Mouse (Mus musculus): Measurements from ENCODE around the gene Setd5.

DNA sequence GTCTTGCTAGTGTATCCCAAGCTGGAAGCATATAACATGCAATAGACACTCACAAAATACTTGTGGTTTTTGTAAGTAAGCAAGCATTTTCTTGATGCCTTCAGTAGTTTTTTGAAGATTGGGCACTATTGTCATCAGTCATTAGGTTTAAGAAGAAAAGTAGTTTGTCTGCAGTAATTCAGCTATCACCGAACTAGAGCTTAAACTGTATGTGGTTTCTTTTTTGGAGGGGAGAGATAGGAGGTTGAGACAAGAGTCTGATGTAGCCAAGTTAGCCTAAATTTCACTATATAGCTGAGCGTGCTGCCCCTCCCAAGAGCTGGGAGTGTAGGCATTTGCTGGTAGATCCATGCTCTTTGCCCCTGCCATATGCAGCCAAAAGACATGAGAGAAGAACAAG, 28.8 kb upstream of the Setd5 start:
- TF ChIP-seq CTCF (conservative IDR thresholded peaks at IDR 0.05; ENCODE audit: insufficient read depth, insufficient read length, low read depth, low read length) (no peak), POLR2A (IDR thresholded peaks at IDR 0.05; ENCODE audit: low read depth, low read length) (no peak)

Measured in kidney, adult 2 months (tissue).